In genomic region chr4:108690479-108690878, GRCm38 (mm10) we compare ENCODE assay signal across 25 mouse cellular contexts. TPM values are rescaled to one million over a fixed set of nuclear protein-coding genes. Genes with fewer than 3 reads are reported as not detected.
DNase-seq lines count a peak whose midpoint lies in the region; ATAC-seq and TF ChIP-seq lines count a peak whose summit lies in the region.
"Had no signal": no experiment of that assay in that cellular context is flagged by ENCODE, and none has a peak within 500 bp of the region (broad histone marks: within the 10 kb centered on the region; RNA-seq: fewer than 3 reads in every experiment).

No protein-coding gene starts in this region.

- H3K9ac ChIP-seq in heart, adult 2 months (ENCODE audit: low read depth, low read length): no peak overlapping the region
- no peak overlapping the region for H3K9ac ChIP-seq in heart, embryonic 11.5 days (ENCODE audit: low read depth, low read length)
- no peak overlapping the region for H3K9ac ChIP-seq in liver, postnatal 0 days (replicated peaks)
- no peak overlapping the region for H3K9ac ChIP-seq in liver, embryonic 11.5 days (ENCODE audit: low read depth, low read length)
- no peak overlapping the region for H3K9ac ChIP-seq in MEL (ENCODE audit: control insufficient read depth, low read depth, low read length, poor library complexity, severe bottlenecking)
- H3K9ac ChIP-seq: forebrain, embryonic 15.5 days; hindbrain, embryonic 13.5 days; liver, embryonic 14.5 days had no signal

- peak; percentile 17 for TF ChIP-seq RAD21 in MEL (IDR thresholded peaks at IDR 0.05; ENCODE audit: low read depth, low read length)

- no peaks in the 10 kb centered on the region for H3K79me2 ChIP-seq in heart, adult 2 months (replicated peaks; ENCODE audit: control insufficient read depth, insufficient read depth, low read length)
- H3K79me2 ChIP-seq in MEL (ENCODE audit: control insufficient read depth, insufficient read depth, low read length, poor library complexity): no peaks in the 10 kb centered on the region

- no peak for DNase-seq in heart, adult 2 months
- DNase-seq in liver, postnatal 0 days: no peak
- DNase-seq in liver, embryonic 11.5 days (ENCODE audit: low spot score): no peak
- peak; percentile 58 for DNase-seq in MEL (ENCODE audit: low read depth, low spot score)
- no peak for DNase-seq in MN1 (ENCODE audit: low spot score)
- no peak for DNase-seq in cerebellum, adult 9-10 months
- DNase-seq: adrenal gland, postnatal 36 days; cerebellum, postnatal 10 days; gastrocnemius, postnatal 10 days; heart, adult 18-20 months; kidney, adult 9 months; kidney, postnatal 25 days; thymus, adult 2 months; thymus, postnatal 4 days had no signal

- H3K4me3 ChIP-seq in heart, adult 2 months: no peak overlapping the region
- H3K4me3 ChIP-seq in heart, embryonic 11.5 days (ENCODE audit: low read depth, low read length): no peak overlapping the region
- H3K4me3 ChIP-seq in liver, postnatal 0 days (ENCODE audit: low read depth, low read length): no peak overlapping the region
- no peak overlapping the region for H3K4me3 ChIP-seq in liver, embryonic 11.5 days (ENCODE audit: low read depth, low read length)
- no peak overlapping the region for H3K4me3 ChIP-seq in MEL (ENCODE audit: control insufficient read depth in 1 of 2, insufficient read depth in 1 of 2, low read depth in 2 of 2, low read length in 2 of 2)
- H3K4me3 ChIP-seq: embryonic facial prominence, embryonic 10.5 days; forebrain, embryonic 15.5 days; hindbrain, embryonic 13.5 days; midbrain, embryonic 10.5 days had no signal

- 97% methylated on average over 3 of the region's 3 CpGs for WGBS in heart, adult 2 months
- 86% methylated on average over 3 of the region's 3 CpGs for WGBS in heart, embryonic 11.5 days (ENCODE audit: insufficient replicate concordance)
- WGBS in liver, postnatal 0 days (ENCODE audit: insufficient replicate concordance): 82% methylated on average over 3 of the region's 3 CpGs
- WGBS in liver, embryonic 11.5 days: 90% methylated on average over 3 of the region's 3 CpGs

- TF ChIP-seq CTCF in heart, adult 2 months (IDR thresholded peaks at IDR 0.05): peak; percentile 33
- 0 out of 2 replicates have a peak, but pooled peaks have one; percentile 10 for TF ChIP-seq CTCF in liver, postnatal 0 days (IDR thresholded peaks at IDR 0.05; ENCODE audit: low read depth)
- TF ChIP-seq CTCF in MEL (IDR thresholded peaks at IDR 0.05 in 2 of 3, conservative IDR thresholded peaks at IDR 0.05 in 1 of 3; ENCODE audit: control insufficient read depth in 1 of 3, insufficient read depth in 1 of 3, low read depth in 2 of 3, low read length in 3 of 3, poor library complexity in 1 of 3, severe bottlenecking in 1 of 3): peak; percentile 18 to 63 (median 34); a peak in 5 of 6 replicates

- H3K36me3 ChIP-seq in heart, adult 2 months (ENCODE audit: control insufficient read depth, insufficient read depth, low read length): no peaks in the 10 kb centered on the region
- peaks cover 8% of the 10 kb centered on the region; the same call in 1 of the 2 replicates for H3K36me3 ChIP-seq in heart, embryonic 11.5 days (ENCODE audit: control insufficient read depth, insufficient read depth, low read length)
- no peaks in the 10 kb centered on the region for H3K36me3 ChIP-seq in liver, postnatal 0 days (replicated peaks; ENCODE audit: insufficient read depth, low read length)
- H3K36me3 ChIP-seq in liver, embryonic 11.5 days (ENCODE audit: control insufficient read depth, insufficient read depth, low read length): no peaks in the 10 kb centered on the region; the same call in 1 of the 2 replicates
- H3K36me3 ChIP-seq in MEL (ENCODE audit: control insufficient read depth in 1 of 2, insufficient read depth in 2 of 2, low read length in 2 of 2): no peaks in the 10 kb centered on the region; a peak in 1 of 4 replicates

- H3K27ac ChIP-seq in heart, adult 2 months: no peak overlapping the region
- no peak overlapping the region for H3K27ac ChIP-seq in heart, embryonic 11.5 days (ENCODE audit: low read depth, low read length)
- H3K27ac ChIP-seq in liver, postnatal 0 days (ENCODE audit: low read depth): no peak overlapping the region
- no peak overlapping the region for H3K27ac ChIP-seq in liver, embryonic 11.5 days (ENCODE audit: low read depth, low read length)
- H3K27ac ChIP-seq in MEL (ENCODE audit: control insufficient read depth, low read depth, low read length): no peak overlapping the region
- H3K27ac ChIP-seq: embryonic facial prominence, embryonic 10.5 days; forebrain, embryonic 15.5 days; hindbrain, embryonic 13.5 days; liver, embryonic 14.5 days; macrophage; midbrain, embryonic 10.5 days; stomach, postnatal 0 days had no signal

- no peak for TF ChIP-seq POLR2A in heart, adult 2 months (IDR thresholded peaks at IDR 0.05; ENCODE audit: insufficient read depth, low read depth, low read length)
- no peak for TF ChIP-seq POLR2A in MEL (IDR thresholded peaks at IDR 0.05; ENCODE audit: control insufficient read depth in 1 of 2, insufficient read depth in 1 of 2, low read depth in 1 of 2, low read length in 2 of 2, poor library complexity in 1 of 2)

- no peaks in the 10 kb centered on the region for H3K9me3 ChIP-seq in heart, embryonic 11.5 days (replicated peaks; ENCODE audit: control insufficient read depth, low read length)
- H3K9me3 ChIP-seq in liver, postnatal 0 days (ENCODE audit: low read length): no peaks in the 10 kb centered on the region
- H3K9me3 ChIP-seq in liver, embryonic 11.5 days (ENCODE audit: control insufficient read depth, low read length): no peaks in the 10 kb centered on the region
- no peaks in the 10 kb centered on the region for H3K9me3 ChIP-seq in MEL (replicated peaks; ENCODE audit: insufficient read depth, low read length)
- H3K9me3 ChIP-seq: forebrain, embryonic 15.5 days; hindbrain, embryonic 13.5 days; midbrain, embryonic 10.5 days had no signal

- no peak for ATAC-seq in heart, embryonic 11.5 days (replicated peaks; ENCODE audit: insufficient number of reproducible peaks, low FRiP score, low TSS enrichment)
- no peak for ATAC-seq in liver, postnatal 0 days
- no peak for ATAC-seq in liver, embryonic 11.5 days (replicated peaks; ENCODE audit: low FRiP score)
- ATAC-seq: forebrain, embryonic 15.5 days; inflammation-experienced regulatory T-cells, adult 6 months had no signal

- H3K27me3 ChIP-seq in heart, adult 2 months (ENCODE audit: control insufficient read depth, insufficient read depth, low read length): no peaks in the 10 kb centered on the region
- H3K27me3 ChIP-seq in heart, embryonic 11.5 days (ENCODE audit: control insufficient read depth, insufficient read depth, low read length): no peaks in the 10 kb centered on the region
- H3K27me3 ChIP-seq in liver, postnatal 0 days (ENCODE audit: insufficient read depth, low read length): no peaks in the 10 kb centered on the region
- no peaks in the 10 kb centered on the region for H3K27me3 ChIP-seq in liver, embryonic 11.5 days (replicated peaks; ENCODE audit: control insufficient read depth, insufficient read depth, low read length)
- peaks cover 13 to 18% of the 10 kb centered on the region in 2 experiments for H3K27me3 ChIP-seq in MEL (ENCODE audit: control insufficient read depth in 1 of 2, insufficient read depth in 2 of 2, low read length in 2 of 2)
- H3K27me3 ChIP-seq: forebrain, embryonic 15.5 days; hindbrain, embryonic 13.5 days had no signal

- H3K4me1 ChIP-seq in heart, adult 2 months (ENCODE audit: control insufficient read depth, insufficient read depth, low read length): no peaks in the 10 kb centered on the region
- H3K4me1 ChIP-seq in heart, embryonic 11.5 days (ENCODE audit: control insufficient read depth, insufficient read depth, low read length): no peaks in the 10 kb centered on the region
- H3K4me1 ChIP-seq in liver, postnatal 0 days (ENCODE audit: insufficient read depth): no peaks in the 10 kb centered on the region
- no peaks in the 10 kb centered on the region for H3K4me1 ChIP-seq in liver, embryonic 11.5 days (replicated peaks; ENCODE audit: control insufficient read depth, insufficient read depth, low read length)
- H3K4me1 ChIP-seq in MEL (ENCODE audit: control insufficient read depth in 1 of 2, insufficient read depth in 2 of 2, low read length in 2 of 2): no peaks in the 10 kb centered on the region
- H3K4me1 ChIP-seq: embryonic facial prominence, embryonic 10.5 days; forebrain, embryonic 15.5 days; hindbrain, embryonic 13.5 days; midbrain, embryonic 10.5 days had no signal

- no peak for TF ChIP-seq EP300 in heart, adult 2 months (IDR thresholded peaks at IDR 0.05; ENCODE audit: insufficient read depth, low read depth, low read length)
- TF ChIP-seq EP300 in liver, postnatal 0 days (IDR thresholded peaks at IDR 0.05; ENCODE audit: low read depth): no peak
- TF ChIP-seq EP300 in MEL (IDR thresholded peaks at IDR 0.05; ENCODE audit: low read depth in 1 of 2, low read length in 2 of 2): no peak

- intact Hi-C loops in heart, adult 2 months (cut with DNase I): loop anchor here (10.0 kb wide), 1 partner anchor 284 kb away; no protein-coding TSS in a partner anchor

- H3K4me2 ChIP-seq in heart, embryonic 11.5 days: no peak overlapping the region
- no peak overlapping the region for H3K4me2 ChIP-seq in liver, postnatal 0 days (ENCODE audit: low read depth, low read length)
- H3K4me2 ChIP-seq in liver, embryonic 11.5 days: no peak overlapping the region
- H3K4me2 ChIP-seq: forebrain, embryonic 15.5 days; hindbrain, embryonic 13.5 days had no signal

TF ChIP-seq in MEL, 35 proteins besides CTCF, POLR2A, EP300 and RAD21:
- TF ChIP-seq ZNF384 (IDR thresholded peaks at IDR 0.05; ENCODE audit: low read depth, low read length): peak; percentile 98
- TF ChIP-seq SMC3 (IDR thresholded peaks at IDR 0.05; ENCODE audit: low read depth, low read length): peak; percentile 38
- TF ChIP-seq MYC (IDR thresholded peaks at IDR 0.05; ENCODE audit: low read depth, low read length): 0 out of 2 replicates have a peak, but pooled peaks have one; percentile 28
- no peak; the same call in 1 of the 2 replicates for TF ChIP-seq ZKSCAN1 (IDR thresholded peaks at IDR 0.05; ENCODE audit: low read depth, low read length)

RNA-seq across cellular contexts. Expression of gene 3110021N24Rik, which starts 29.0 kb away (rescaled TPM):
- under 1 TPM; 0.26 to 0.36 TPM for total RNA-seq in heart, adult 2 months (2021)
- polyA plus RNA-seq in heart, adult 2 months (2012; rRNA removed): 0.10 and 0.12 TPM in 2 replicates
- 1.1 and 1.6 TPM in 2 replicates for polyA plus RNA-seq in heart, embryonic 11.5 days (2014; fragmentation: Nextera tagmentation; extraction: Ambion mirVana)
- polyA plus RNA-seq in liver, postnatal 0 days (2015; fragmentation: Nextera tagmentation; extraction: Ambion mirVana): 0.37 and 0.49 TPM in 2 replicates
- polyA plus RNA-seq in liver, embryonic 11.5 days (2014; fragmentation: Nextera tagmentation; extraction: Ambion mirVana): 0.35 and 0.47 TPM in 2 replicates
- total RNA-seq in MEL (2012; rRNA removed): not detected in 2 replicates
- not detected for polyA plus RNA-seq in MEL (2012; ENCODE audit: insufficient read depth in 1 of 2, insufficient read length in 2 of 2, low read depth in 1 of 2, low replicate concordance in 2 of 2, missing spikeins in 1 of 2)
- total RNA-seq: neutrophil, adult 5-6 weeks had no signal
- polyA plus RNA-seq: C2C12; inflammation-experienced regulatory T-cells, adult 6 months; macrophage; thymus, adult 2 months had no signal
